ENCODE assay signal across 8 mouse cellular contexts in genomic region chr1:58950899-58951648, GRCm38 (mm10). TPM values are rescaled to one million over a fixed set of nuclear protein-coding genes. Genes with fewer than 3 reads are reported as not detected.
A peak's percentile ranks its signal among the peaks of the same experiment; 100 is the strongest.
DNase-seq lines count a peak whose midpoint lies in the region; ATAC-seq and TF ChIP-seq lines count a peak whose summit lies in the region.

No protein-coding gene starts in this region.

- no peak for TF ChIP-seq CTCF in gastrocnemius, adult 2 months (IDR thresholded peaks at IDR 0.05)
- no peak for TF ChIP-seq CTCF in lung, postnatal 0 days (IDR thresholded peaks at IDR 0.05)

- no peaks in the 10 kb centered on the region for H3K27me3 ChIP-seq in kidney, embryonic 15.5 days
- H3K27me3 ChIP-seq in lung, postnatal 0 days (replicated peaks; ENCODE audit: insufficient read depth, low read length), result no peaks in the 10 kb centered on the region

- TF ChIP-seq EP300 in lung, postnatal 0 days (IDR thresholded peaks at IDR 0.05), result peak; percentile 37

- peaks cover 23% of the 10 kb centered on the region for H3K4me1 ChIP-seq in kidney, embryonic 15.5 days
- H3K4me1 ChIP-seq in lung, postnatal 0 days (ENCODE audit: insufficient read depth, low read depth, low read length), result peaks cover 12% of the 10 kb centered on the region; the same call in 1 of the 2 replicates

- 0 out of 2 replicates have a peak overlapping the region, but pooled peaks have one; percentile 7 for H3K4me3 ChIP-seq in gastrocnemius, adult 2 months
- H3K4me3 ChIP-seq in kidney, embryonic 15.5 days (replicated peaks), result no peak overlapping the region
- H3K4me3 ChIP-seq in lung, postnatal 0 days (ENCODE audit: low read depth, low read length), result no peak overlapping the region

- WGBS in kidney, embryonic 15.5 days, result 14% methylated on average over 8 of the region's 8 CpGs
- WGBS in lung, postnatal 0 days, result 10% methylated on average over 8 of the region's 8 CpGs

- peak overlapping the region; percentile 71 for H3K27ac ChIP-seq in gastrocnemius, adult 2 months
- peak overlapping the region; percentile 74 for H3K27ac ChIP-seq in kidney, embryonic 15.5 days
- H3K27ac ChIP-seq in lung, postnatal 0 days (ENCODE audit: low read length), result peak overlapping the region; percentile 35; the same call in 1 of the 2 replicates

- peaks cover 4% of the 10 kb centered on the region for H3K36me3 ChIP-seq in kidney, embryonic 15.5 days
- H3K36me3 ChIP-seq in lung, postnatal 0 days (ENCODE audit: insufficient read depth, low read length), result 0 out of 2 replicates have a peak, but pooled peaks cover under 1% of the 10 kb centered on the region

- no peaks in the 10 kb centered on the region for H3K9me3 ChIP-seq in kidney, embryonic 15.5 days (replicated peaks)
- H3K9me3 ChIP-seq in lung, postnatal 0 days (ENCODE audit: low read length), result no peaks in the 10 kb centered on the region

- ATAC-seq in kidney, embryonic 15.5 days (replicated peaks; ENCODE audit: low FRiP score), result peak; percentile 78
- peak; percentile 94 for ATAC-seq in lung, postnatal 0 days

- H3K4me2 ChIP-seq in kidney, embryonic 15.5 days, result no peak overlapping the region
- no peak overlapping the region for H3K4me2 ChIP-seq in lung, postnatal 0 days (replicated peaks; ENCODE audit: low read depth, low read length)

- intact Hi-C loops in gastrocnemius, adult 2 months (cut with DNase I), result no loop called here

- no peak overlapping the region for H3K9ac ChIP-seq in kidney, embryonic 15.5 days
- no peak overlapping the region for H3K9ac ChIP-seq in lung, postnatal 0 days (replicated peaks; ENCODE audit: low read depth)

- DNase-seq in adrenal gland, adult (ENCODE audit: inconsistent age in 2 of 2, low spot score in 1 of 2), result peak; percentile 82 to 92
- DNase-seq in adrenal gland, postnatal 4 days (ENCODE audit: low spot score in 2 of 2), result no peak
- peak; percentile 68 for DNase-seq in gastrocnemius, adult 2 months
- peak; percentile 91 for DNase-seq in lung, postnatal 0 days (ENCODE audit: low spot score)
- DNase-seq in right cerebral cortex, postnatal 36 days (ENCODE audit: low spot score in 2 of 2), result no peak
- no peak for DNase-seq in thymus, postnatal 14 days
- no peak for DNase-seq in natural killer cell, adult 2 months (ENCODE audit: low spot score in 2 of 2)

RNA-seq across cellular contexts. Expression of gene Trak2, which starts 22.2 kb away (rescaled TPM):
- 10 to 100 TPM; 52.2 to 60.1 TPM for total RNA-seq in adrenal gland, postnatal 4 days (2021)
- 10 to 100 TPM; 72.9 to 83.5 TPM for total RNA-seq in gastrocnemius, adult 2 months (2021)
- polyA plus RNA-seq in kidney, embryonic 15.5 days (2015; fragmentation: Nextera tagmentation; extraction: Ambion mirVana), result 14.3 and 15.1 TPM in 2 replicates
- 10.1 and 12.3 TPM in 2 replicates for polyA plus RNA-seq in lung, postnatal 0 days (2015; fragmentation: Nextera tagmentation; extraction: Ambion mirVana)

RNA-seq across cellular contexts. Expression of gene Stradb, which starts 22.2 kb away (rescaled TPM):
- total RNA-seq in adrenal gland, postnatal 4 days (2021), result 10 to 100 TPM; 24.6 to 25.5 TPM
- total RNA-seq in gastrocnemius, adult 2 months (2021), result 100 to 1,000 TPM; 130 to 145 TPM
- polyA plus RNA-seq in kidney, embryonic 15.5 days (2015; fragmentation: Nextera tagmentation; extraction: Ambion mirVana), result 27.0 and 29.5 TPM in 2 replicates
- polyA plus RNA-seq in lung, postnatal 0 days (2015; fragmentation: Nextera tagmentation; extraction: Ambion mirVana), result 19.8 and 21.6 TPM in 2 replicates

Comparison
In these comparisons a context has a peak if more than half of its experiments do, and no peak if none do; other contexts are left out.
1. DNase-seq: peak in adrenal gland, adult (2 of 2), gastrocnemius, adult 2 months (single experiment) and lung, postnatal 0 days (single experiment); none in adrenal gland, postnatal 4 days (0 of 2), right cerebral cortex, postnatal 36 days (0 of 2), thymus, postnatal 14 days (single experiment) and natural killer cell, adult 2 months (0 of 2).
2. RNA of gene Stradb, which starts 22.2 kb away (total RNA-seq): 130 to 145 TPM in gastrocnemius, adult 2 months; 24.6 to 25.5 TPM in adrenal gland, postnatal 4 days; every median in the first group is over 4 times any median in the second.
3. Peak in every context shown above with its lines, with median percentiles within 50 percentile points of each other: H3K27ac ChIP-seq.